Mouse (Mus musculus): ENCODE measurements at regions not wholly inside any gene's neighbourhood (a gene's known extent, or its start where the extent isn't known, plus 50 kb on each side); places are given as distances from the start of the nearest gene placed in this dataset.

DNA sequence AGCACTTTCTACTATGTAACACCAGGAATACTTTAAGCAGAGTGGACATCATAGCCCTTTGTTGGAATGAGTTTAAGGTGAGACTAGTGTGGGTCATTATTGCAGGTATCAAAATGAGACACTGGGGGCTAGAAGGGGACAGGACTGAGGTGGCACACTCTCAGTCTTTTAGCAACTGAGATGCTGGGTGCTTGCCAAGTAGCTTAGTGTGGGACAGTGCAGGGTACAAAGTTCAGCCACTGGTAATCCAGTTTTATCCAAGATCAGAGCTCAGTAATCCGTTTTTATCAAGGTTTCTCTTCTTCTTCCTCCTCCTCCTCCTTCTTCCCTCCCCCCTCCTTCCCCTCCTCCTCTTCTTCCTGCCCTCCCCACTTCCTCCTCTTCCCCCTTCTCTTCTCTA is 92.9 kb downstream of the Aldh8a1 start:
- TF ChIP-seq CTCF (IDR thresholded peaks at IDR 0.05) = no peak
- no peak for TF ChIP-seq POLR2A (IDR thresholded peaks at IDR 0.05; ENCODE audit: insufficient read depth, low read depth, low read length)
- no peak for TF ChIP-seq EP300 (IDR thresholded peaks at IDR 0.05; ENCODE audit: insufficient read depth, low read depth, low read length)

Measured in heart, adult 2 months (tissue).